Mouse (Mus musculus) gastrocnemius, postnatal 14 days (tissue): Measurements from ENCODE around the gene Sox9. TPM values are rescaled to one million over a fixed set of nuclear protein-coding genes. Genes with fewer than 3 reads are reported as not detected.

ENCODE experiments used
- DNase-seq: peaks from one replicate; pipeline ENCODE4 v3.0.0; 2021; ENCODE audit warnings: mixed read lengths
- intact Hi-C: fragments of 180-260 bp; cut with DNase I; formaldehyde crosslinking; loops from one replicate; pipeline ENCODE4 v1.15.1; 2025; ENCODE audit warnings: low total_unique reads
- long read RNA-seq, 2 experiments: library from polyadenylated mRNA; stranded (forward); transcript quantifications; one replicate each; pipeline ENCODE4 v2.0.0; 2021
- total RNA-seq, 2 experiments: library from RNA; stranded (reverse); gene quantifications; 2 replicates each; pipeline ENCODE4 v1.2.3; 2021

Gene Sox9
- total RNA-seq = 1 to 10 TPM; 1.7 to 3.2 TPM
- long read RNA-seq, experiment 1 = 0 reads
- long read RNA-seq, experiment 2, full-length matches to known transcripts = 1 of 2 reads
- long read RNA-seq, experiment 2, partial matches to known transcripts = 0 of 2 reads
- long read RNA-seq, experiment 2, other reads (novel, unspliced or antisense) = 1 of 2 reads

DNA sequence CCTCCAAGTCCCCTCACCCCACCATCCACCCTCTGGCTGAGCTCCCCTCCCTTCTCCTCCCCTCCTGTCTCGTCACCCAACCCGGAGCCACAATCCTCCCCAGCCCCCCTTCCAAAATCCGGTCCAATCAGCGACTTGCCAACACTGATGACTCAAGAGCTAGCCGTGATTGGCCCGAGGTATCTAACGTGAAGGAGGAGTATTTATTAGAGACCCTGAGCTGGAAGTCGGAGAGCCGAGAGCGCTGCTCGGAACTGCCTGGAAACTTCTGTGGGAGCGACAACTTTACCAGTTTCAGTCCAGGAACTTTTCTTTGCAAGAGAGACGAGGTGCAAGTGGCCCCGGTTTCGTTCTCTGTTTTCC is at the start of gene Sox9:
Gene Sox9, plus strand, starts transcription at position 231 of the 363 bp plus-strand sequence.
- peak; percentile 85 for DNase-seq
- intact Hi-C loops = loop anchor here (10.0 kb wide), 1 partner anchor 383 kb away; no protein-coding TSS in a partner anchor

DNA sequence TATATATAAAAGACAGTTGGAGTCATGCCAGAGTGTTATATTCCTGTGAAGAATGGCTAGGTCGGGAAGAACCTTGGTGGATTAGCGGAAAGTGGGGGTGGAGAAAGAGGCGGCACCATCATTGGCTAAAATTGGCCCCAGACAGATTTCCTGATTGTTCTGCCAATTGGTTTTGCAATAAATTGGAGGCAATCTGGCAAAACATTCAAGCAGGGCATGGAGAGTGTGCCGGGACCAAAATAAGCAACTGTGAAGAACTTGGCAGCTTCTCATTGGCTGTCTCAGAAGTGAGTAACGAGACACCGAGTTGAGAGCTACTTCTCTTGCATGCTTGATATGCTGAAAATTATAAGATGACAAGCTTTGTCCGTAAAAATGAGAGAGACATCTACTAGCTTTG is 49.6 kb upstream of the Sox9 start:
- intact Hi-C loops = no loop called here

DNA sequence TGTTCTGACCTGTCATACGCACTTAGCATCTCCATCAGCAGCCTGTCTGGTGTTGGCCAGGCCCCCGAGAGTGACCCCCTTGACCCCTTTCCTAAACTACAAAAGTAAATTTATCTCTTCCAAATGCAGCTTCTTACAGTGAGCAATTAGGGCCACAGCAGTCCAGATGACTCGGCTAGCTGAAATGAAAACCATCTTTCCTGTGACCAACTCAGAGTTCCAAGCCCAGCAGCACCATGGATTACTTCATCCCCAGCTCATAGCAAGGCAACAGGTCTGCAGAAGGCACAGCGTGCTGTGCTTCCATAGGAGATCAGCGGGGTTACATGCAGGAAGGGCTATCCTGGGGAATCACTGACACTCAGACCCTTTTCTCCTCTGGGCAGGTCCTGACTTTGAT is 45.0 kb upstream of the Sox9 start:
- DNase-seq = no peak
- intact Hi-C loops = no loop called here

More for the DNA sequence above, 49.6 kb upstream of the Sox9 start:
- peak; percentile 9 for DNase-seq

DNA sequence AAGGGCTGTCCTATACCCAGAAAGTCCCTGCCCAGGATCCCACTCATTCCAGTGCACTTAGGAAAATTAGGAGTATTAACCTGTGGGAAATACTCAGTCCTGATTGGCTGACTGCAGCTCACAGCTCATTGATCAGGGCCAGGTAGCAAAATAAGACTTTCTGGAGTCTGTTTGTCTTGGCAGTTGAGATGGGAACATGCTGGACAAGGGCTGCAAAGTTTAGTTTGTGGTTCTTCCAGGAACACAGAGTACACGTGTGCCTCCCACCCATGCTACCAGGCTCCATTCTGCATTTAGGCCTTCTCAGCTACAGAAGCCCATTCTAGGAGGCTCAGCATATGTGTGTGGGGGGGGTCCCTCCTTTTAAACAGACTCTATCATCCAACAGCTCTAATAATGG is 42.3 kb upstream of the Sox9 start:
- intact Hi-C loops = no loop called here
- DNase-seq = no peak

GRCm38 (mm10) chr11:112756516-112756915 is 25.5 kb upstream of the Sox9 start:
- intact Hi-C loops = no loop called here
- DNase-seq = no peak

DNA sequence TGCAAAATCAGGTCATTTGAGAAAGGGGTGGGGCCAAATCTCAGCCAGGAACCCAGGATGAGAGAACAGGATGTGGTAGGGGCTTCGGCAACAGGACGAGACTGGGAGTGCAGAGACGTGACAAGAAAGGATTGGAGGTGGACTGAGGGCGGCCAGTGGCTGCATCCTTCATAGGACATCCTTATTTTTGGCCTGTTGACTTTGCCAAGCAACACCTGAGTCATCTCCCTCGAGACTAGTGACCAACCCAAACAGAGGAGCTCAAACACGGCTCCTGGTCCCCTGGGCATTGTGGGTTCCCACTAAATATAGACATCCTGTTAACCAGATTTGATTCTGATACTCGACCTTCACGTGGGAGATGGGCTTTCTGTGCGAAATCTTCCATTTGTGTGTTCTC is 24.0 kb upstream of the Sox9 start:
- DNase-seq = no peak
- intact Hi-C loops = no loop called here

DNA sequence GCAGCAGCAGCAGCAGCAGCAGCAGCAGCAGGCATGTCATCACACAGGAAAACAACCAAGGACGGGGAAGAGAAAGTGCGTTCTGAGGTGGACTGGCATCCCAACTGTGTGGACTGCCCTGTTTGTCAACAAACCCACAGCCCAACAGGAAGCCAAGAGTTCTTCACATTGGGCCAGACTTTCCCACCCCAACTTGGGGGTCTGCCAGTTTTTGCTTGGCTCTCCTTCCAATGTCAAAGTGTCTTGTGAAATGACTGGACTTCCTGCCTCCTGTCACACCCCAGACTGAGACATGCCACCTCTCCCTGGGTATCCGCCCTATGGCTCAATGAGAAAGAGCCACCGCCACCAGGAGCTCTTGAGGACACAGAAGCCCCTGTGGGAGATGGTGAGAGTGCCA is 15.1 kb upstream of the Sox9 start:
- intact Hi-C loops = no loop called here
- DNase-seq = no peak

DNA sequence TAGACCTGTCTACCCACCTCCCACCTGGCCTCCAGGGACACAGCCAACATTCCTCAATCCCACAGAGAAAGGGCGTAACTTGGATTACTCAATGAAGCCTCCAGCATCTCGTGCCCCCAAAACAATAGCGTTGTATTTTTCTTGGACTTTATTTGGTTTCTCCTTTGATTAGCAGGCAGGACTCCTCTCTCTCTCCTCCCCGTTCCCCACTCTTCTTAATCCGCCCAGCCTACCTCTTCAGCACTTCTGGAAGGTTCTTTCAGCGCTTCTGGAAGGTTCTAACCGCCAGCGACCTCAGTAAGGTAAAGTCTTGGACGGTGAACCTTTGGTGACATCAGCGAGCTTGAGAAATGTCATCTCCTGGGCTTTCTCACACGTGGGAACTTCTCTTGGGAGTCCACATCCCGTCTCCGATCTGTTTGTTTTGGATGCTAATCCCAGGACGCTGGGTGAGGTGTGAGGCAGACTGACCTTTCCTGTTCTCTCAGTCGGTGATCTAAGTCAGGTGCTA is 14.4 kb upstream of the Sox9 start:
- intact Hi-C loops = no loop called here

GRCm38 (mm10) chr11:112772791-112773355 is 9.2 kb upstream of the Sox9 start:
- DNase-seq = no peak
- intact Hi-C loops = no loop called here

More for the DNA sequence above, 14.4 kb upstream of the Sox9 start:
- DNase-seq = no peak

DNA sequence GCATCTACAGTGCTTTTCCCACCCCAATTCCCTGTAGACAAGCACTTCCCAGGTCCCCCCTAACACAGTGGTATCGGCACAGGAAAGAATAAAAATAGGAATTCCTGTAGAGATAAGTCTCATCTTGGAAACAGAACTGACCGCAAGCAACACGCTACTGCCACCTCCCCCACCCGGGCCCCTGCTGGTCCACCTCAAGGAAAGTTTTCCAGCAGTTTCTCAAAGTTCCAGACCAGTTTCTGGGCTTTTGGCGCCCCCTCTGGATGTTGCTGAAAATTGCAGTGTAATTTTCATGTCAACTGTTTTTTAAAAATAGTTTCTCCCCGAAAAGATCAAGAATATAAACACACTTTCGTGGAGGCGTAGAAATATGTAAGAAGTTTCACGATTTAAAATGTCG is 2.3 kb upstream of the Sox9 start:
- peak; percentile 41 for DNase-seq
- intact Hi-C loops = loop anchor here (2.0 to 10.0 kb wide), 2 partner anchors 385 to 571 kb away; no protein-coding TSS in a partner anchor

DNA sequence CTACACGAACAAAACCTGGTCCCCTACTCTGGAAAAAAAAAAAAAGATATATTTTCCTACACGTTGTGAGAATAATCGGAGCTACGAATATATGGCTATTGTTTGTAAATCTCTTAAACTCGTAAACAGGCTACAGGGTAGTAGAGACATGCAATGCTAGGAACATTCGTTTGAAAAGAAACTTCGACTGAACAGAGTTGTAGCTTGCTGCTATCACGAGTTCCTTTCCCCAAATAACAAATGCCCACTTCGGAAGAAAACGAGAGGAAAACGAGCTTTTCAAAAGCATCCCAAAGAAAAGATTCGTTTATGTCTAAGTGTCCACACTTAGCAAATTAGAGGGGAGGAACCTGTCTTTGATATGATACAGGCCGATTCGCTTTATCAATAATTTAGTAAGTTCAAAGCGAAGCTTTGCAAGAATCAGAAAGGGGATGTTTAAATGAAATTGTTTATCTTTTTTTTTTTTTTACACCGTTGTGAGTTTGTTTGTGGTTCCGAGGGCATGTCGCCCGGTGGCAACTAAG is 1.6 kb upstream of the Sox9 start:
- intact Hi-C loops = loop anchor here (10.0 kb wide), 1 partner anchor 384 kb away; no protein-coding TSS in a partner anchor
- no peak for DNase-seq

DNA sequence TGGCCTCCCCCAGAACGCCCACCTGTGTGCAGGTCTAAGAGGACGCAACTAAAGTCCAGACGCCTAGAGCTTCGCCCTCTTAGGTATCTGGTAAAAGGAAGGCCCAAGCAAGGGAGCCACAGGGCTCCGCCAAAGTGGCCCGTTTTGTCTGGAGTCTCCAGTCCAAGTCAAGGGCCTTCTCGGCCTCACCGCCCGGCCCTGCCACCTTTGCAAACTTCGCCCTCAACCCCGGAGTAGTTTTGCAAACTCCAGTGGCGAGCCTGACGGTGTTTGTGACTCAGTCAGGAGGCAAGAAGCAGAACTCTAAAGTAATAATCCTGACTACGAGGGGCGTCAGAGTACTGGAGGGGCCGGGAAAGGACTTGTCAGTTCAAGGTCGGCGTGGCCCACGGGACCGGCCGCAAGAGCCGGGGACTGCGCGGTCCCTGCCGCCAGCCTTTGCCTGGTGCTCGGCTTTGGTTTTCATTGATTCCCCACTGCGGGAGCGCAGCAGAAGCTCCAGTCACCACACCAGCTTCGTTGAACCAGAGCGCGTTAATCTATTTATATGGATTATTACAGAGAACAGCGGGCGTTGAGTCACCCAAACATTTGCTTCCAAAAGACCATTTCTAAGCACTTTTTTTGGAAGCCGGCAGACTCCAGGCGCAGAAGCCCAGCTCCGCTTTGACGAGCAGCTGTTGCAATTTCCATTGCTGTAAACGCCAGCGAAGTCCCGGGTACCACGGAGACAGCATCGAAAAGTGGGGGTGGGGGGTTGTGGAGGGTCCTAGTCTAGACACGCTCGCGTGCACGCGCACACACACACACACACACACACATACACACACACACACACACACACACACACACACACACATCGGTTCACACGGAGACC is 751 bp upstream of the Sox9 start:
- DNase-seq = peak; percentile 44
- intact Hi-C loops = loop anchor here (10.0 kb wide), 1 partner anchor 384 kb away; no protein-coding TSS in a partner anchor

DNA sequence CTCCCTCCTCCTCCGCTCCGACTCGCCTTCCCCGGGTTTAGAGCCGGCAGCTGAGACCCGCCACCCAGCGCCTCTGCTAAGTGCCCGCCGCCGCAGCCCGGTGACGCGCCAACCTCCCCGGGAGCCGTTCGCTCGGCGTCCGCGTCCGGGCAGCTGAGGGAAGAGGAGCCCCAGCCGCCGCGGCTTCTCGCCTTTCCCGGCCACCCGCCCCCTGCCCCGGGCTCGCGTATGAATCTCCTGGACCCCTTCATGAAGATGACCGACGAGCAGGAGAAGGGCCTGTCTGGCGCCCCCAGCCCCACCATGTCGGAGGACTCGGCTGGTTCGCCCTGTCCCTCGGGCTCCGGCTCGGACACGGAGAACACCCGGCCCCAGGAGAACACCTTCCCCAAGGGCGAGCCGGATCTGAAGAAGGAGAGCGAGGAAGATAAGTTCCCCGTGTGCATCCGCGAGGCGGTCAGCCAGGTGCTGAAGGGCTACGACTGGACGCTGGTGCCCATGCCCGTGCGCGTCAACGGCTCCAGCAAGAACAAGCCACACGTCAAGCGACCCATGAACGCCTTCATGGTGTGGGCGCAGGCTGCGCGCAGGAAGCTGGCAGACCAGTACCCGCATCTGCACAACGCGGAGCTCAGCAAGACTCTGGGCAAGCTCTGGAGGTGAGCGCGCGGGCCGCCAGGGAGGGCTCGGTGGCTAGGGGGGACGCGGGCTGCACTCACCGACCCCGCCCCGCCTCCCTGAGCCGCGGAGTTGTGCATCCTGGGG is 515 bp downstream of the Sox9 start:
- intact Hi-C loops = loop anchor here (10.0 kb wide), 1 partner anchor 382 kb away; no protein-coding TSS in a partner anchor
- peak; percentile 57 for DNase-seq

- intact Hi-C loops = loop anchor here (10.0 kb wide), 1 partner anchor 381 kb away; no protein-coding TSS in a partner anchor
- no peak for DNase-seq
Measured at GRCm38 (mm10) chr11:112783401-112784346, 1.6 kb downstream of the Sox9 start.

GRCm38 (mm10) chr11:112784347-112784902 is 2.4 kb downstream of the Sox9 start:
- intact Hi-C loops = loop anchor here (10.0 kb wide), 1 partner anchor 380 kb away; no protein-coding TSS in a partner anchor
- no peak for DNase-seq

DNA sequence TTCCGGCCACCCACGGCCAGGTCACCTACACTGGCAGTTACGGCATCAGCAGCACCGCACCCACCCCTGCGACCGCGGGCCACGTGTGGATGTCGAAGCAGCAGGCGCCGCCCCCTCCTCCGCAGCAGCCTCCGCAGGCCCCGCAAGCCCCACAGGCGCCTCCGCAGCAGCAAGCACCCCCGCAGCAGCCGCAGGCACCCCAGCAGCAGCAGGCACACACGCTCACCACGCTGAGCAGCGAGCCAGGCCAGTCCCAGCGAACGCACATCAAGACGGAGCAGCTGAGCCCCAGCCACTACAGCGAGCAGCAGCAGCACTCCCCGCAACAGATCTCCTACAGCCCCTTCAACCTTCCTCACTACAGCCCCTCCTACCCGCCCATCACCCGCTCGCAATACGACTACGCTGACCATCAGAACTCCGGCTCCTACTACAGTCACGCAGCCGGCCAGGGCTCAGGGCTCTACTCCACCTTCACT is 2.9 kb downstream of the Sox9 start:
- DNase-seq = no peak
- intact Hi-C loops = loop anchor here (10.0 kb wide), 1 partner anchor 380 kb away; no protein-coding TSS in a partner anchor

- intact Hi-C loops = loop anchor here (10.0 kb wide), 1 partner anchor 379 kb away; no protein-coding TSS in a partner anchor
- DNase-seq = no peak
Measured at GRCm38 (mm10) chr11:112785581-112785980, 3.6 kb downstream of the Sox9 start.
